Mouse (Mus musculus) olfactory bulb, adult 2 months (tissue): ENCODE data around the gene Igfbp2.

Experiments
- CTCF ChIP-seq: fragments of 200-500 bp; IDR thresholded peaks from 2 replicates; pipeline ENCODE4 v1.5.1; 2012; ENCODE audit warnings: low read depth, mild to moderate bottlenecking, low read length, moderate library complexity; ENCODE audit not compliant: insufficient read depth
- POLR2A ChIP-seq: fragments of 200-500 bp; IDR thresholded peaks from 2 replicates; pipeline ENCODE4 v1.6.1; 2012; ENCODE audit warnings: mild to moderate bottlenecking, low read depth, low read length, moderate library complexity; ENCODE audit not compliant: insufficient read depth

DNA sequence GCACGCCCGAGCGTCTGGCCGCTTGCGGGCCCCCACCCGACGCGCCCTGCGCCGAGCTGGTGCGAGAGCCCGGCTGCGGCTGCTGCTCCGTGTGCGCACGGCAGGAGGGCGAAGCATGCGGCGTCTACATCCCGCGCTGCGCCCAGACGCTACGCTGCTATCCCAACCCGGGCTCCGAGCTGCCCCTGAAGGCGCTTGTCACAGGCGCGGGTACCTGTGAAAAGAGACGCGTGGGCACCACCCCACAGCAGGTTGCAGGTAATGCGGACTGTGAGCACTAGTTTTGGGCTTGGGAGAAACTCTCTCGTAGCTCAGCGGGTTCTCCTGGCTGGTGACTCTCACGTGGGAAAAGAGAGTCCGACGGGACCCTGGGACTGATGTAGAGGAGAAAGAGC lies 401 bp downstream of the Igfbp2 start:
- TF ChIP-seq POLR2A (no peak), CTCF (no peak)
